Mouse (Mus musculus): ENCODE results near the gene Col16a1. TPM values are rescaled to one million over a fixed set of nuclear protein-coding genes. Genes with fewer than 3 reads are reported as not detected.

The Col16a1 gene
- total RNA-seq, 2 experiments from 2014 or later: 3.5 to 7.9 TPM

DNA sequence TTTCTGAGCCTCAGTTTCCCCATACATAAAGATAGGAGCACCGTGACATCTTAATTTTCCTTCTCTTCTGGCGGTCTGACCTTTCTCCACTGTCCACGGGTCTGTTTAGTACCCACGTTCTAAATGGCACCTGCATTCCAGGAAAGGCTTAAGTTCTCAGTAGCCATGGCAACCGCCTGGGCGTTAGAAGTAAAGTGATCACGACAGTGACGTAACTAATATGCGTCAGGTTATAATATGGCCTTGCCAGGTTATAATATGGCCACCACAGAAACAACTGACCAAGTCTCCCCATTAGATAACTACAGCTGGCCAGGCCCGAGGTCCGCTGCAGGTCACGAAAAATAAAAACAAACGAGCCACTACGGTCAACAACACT lies 59.4 kb downstream of the Col16a1 start:
- no peak for TF ChIP-seq CTCF (IDR thresholded peaks at IDR 0.05)
- DNase-seq: no peak
- Histone ChIP-seq H3K27ac (peak overlapping the region; percentile 94), H3K4me3 (peak overlapping the region; percentile 96)
- intact Hi-C loops (cut with DNase I): no loop called here

DNA sequence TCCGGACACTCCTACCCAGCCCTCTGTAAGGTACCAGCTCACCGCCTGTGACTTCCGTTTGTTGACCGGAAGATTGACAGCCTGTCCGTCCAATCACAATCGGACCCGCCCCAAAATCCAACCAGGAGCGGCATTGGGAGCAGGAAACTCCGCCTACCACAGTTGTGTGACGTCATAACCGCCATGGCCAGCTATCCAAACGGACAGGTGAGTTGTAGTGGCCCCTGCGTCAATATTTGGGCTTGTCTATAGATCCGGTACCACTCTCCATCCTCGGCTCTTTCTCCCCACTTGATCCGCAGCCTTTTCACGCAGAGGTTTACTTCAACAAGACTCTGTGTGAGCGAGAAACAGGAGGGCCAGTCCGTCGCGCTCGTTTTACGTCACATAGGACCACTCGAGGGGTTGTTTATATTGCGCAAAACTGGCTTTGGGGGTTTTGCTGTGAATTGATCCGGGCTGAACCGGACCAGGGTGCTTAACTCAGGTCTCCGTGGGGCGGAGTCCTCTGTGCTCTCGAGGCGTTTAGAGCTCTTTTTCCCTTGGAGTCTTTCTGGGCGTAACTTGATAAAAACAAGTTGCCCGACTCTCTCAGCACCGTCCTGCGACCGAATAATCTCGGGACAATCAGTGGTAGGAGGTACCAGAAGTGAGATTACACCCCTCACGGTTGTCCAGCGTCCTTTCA lies 59.9 kb downstream of the Col16a1 start:
- TF ChIP-seq CTCF (IDR thresholded peaks at IDR 0.05): no peak
- intact Hi-C loops (cut with DNase I): no loop called here

DNA sequence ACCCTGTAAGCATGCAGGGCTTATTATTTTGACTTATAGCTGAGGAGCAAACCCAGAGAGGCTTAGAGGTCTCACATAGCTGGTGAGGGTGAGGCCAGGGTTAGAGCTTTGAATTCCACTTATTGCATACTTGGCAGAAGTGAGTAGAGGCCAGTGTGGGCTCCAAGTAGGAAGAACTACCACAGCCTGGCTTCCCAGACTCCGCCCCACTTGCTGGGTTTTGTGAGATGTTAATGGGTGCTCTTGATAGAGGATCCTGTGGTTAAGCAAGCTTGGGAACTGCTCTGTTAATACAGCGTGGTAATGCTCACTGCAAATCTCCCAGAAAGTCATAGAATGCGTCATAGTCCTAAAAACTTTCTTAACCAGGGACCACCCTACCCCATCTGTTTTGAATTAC lies 61.3 kb downstream of the Col16a1 start:
- H3K27ac ChIP-seq: no peak overlapping the region
- intact Hi-C loops (cut with DNase I): no loop called here
- DNase-seq: no peak
- TF ChIP-seq CTCF (IDR thresholded peaks at IDR 0.05): no peak
- H3K4me3 ChIP-seq: peak overlapping the region; percentile 96; the same call in 1 of the 2 replicates

More for the DNA sequence above, 59.9 kb downstream of the Col16a1 start:
- DNase-seq: peak; percentile 100
- H3K4me3 ChIP-seq: peak overlapping the region; percentile 96
- peak overlapping the region; percentile 94 for H3K27ac ChIP-seq

DNA sequence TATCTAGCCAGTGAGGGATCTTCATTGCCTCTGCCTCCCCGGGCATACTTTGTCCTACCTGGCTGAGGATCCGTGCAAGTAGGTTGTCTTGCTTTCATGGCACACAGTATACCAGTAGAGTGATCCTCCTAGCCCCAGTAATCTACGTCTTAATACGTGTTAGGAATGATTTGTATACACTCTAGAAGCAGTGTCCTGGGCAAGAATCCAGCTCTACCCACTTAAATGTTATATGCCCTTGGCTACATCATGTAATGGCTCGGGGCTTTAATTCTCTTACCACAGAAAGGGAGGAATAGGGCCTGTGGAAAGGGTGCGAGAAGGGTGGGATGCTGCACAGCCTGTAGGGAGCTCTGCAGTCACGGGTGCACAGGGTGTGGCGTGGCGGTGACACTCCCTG lies 62.0 kb downstream of the Col16a1 start:
- intact Hi-C loops (cut with DNase I): no loop called here
- Histone ChIP-seq H3K27ac (no peak overlapping the region), H3K4me3 (no peak overlapping the region)
- no peak for TF ChIP-seq CTCF (IDR thresholded peaks at IDR 0.05)
- DNase-seq: no peak

DNA sequence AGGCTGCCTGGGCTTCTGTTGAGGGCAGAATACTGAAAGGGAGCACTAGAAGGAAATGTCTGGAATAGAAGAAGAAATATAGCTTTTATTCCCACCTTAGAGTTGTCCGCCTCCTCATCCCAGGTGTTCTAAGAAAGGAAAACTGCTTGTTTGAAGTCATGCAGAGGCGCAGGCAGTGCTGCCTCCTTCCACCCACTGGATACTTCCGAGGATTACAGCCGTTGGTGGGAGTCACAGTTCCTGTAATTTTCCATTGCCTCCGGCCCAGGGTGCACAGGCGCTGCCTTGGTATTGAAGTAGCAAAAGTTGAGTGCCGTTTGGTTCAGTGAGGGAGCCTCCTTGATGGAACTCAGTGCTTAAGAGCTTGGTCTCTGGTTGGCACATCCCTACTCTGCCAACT lies 62.5 kb downstream of the Col16a1 start:
- Histone ChIP-seq H3K4me3 (no peak overlapping the region), H3K27ac (peak overlapping the region; percentile 67; the same call in 1 of the 2 replicates)
- intact Hi-C loops (cut with DNase I): no loop called here
- no peak for TF ChIP-seq CTCF (IDR thresholded peaks at IDR 0.05)
- no peak for DNase-seq

DNA sequence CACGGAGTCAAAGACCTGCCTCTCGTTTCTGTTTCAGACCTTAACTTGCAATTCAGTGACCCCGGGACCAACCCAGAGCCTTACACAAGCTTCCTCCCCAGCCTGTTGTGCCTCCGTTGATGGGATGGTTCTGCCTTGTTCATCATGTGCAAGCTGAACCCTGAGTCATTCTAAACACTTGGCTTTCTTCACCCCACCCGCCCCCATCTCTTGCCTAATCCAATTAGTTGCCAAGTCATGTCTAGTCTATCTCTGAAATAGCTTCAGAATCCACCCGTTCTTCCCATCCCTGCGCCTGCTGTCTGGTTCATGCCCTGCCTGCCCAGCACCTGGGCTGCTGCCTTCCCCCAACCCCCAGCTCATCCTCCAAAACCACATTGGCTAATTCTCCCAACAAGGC lies 64.7 kb downstream of the Col16a1 start:
- no peak for TF ChIP-seq CTCF (IDR thresholded peaks at IDR 0.05)
- Histone ChIP-seq H3K4me3 (no peak overlapping the region), H3K27ac (peak overlapping the region; percentile 67)
- DNase-seq: peak; percentile 64
- intact Hi-C loops (cut with DNase I): no loop called here

DNA sequence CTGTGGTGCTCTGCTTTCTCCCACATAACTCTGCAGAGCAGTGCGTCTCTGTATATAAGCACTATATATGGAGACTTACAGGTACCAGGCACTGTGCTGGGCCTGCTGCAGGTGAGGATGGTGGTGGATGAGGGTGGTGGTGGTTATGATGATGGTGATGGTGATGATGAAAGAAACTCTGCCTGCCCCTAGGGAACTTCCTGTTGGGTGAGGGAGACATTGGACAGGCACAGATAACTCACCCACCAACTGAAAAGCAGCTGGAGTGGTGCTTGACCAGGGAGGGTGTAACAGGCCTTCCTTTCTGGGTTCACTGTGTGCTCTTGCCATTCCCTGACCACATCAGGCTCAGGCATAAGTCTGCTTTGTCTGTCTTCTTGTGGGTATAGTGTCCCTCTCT lies 65.1 kb downstream of the Col16a1 start:
- no peak overlapping the region for H3K4me3 ChIP-seq
- H3K27ac ChIP-seq: peak overlapping the region; percentile 67
- intact Hi-C loops (cut with DNase I): no loop called here
- TF ChIP-seq CTCF (IDR thresholded peaks at IDR 0.05): no peak
- no peak for DNase-seq

DNA sequence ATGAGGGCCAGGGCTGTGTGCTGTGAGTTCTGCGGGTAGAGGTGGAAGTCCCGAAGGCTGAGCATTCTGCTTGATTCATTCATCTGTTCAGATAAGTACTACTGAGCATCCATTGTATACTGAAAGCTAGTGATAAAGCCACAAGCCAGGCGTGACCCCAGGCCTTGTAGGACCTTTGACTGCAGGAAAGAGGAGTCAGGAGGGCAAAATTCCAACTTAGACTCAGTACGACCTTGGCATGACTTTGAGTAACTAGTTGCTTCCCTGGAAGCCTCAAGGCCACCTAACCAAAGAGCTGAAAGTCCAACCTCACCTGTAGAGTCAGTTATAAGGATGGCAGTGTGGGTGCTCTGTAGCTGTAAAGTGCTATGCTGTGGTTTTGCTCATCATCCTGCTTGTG lies 73.1 kb downstream of the Col16a1 start:
- intact Hi-C loops (cut with DNase I): no loop called here
- no peak overlapping the region for H3K27ac ChIP-seq
- H3K4me3 ChIP-seq: no peak overlapping the region
- DNase-seq: no peak
- no peak for TF ChIP-seq CTCF (IDR thresholded peaks at IDR 0.05)

DNA sequence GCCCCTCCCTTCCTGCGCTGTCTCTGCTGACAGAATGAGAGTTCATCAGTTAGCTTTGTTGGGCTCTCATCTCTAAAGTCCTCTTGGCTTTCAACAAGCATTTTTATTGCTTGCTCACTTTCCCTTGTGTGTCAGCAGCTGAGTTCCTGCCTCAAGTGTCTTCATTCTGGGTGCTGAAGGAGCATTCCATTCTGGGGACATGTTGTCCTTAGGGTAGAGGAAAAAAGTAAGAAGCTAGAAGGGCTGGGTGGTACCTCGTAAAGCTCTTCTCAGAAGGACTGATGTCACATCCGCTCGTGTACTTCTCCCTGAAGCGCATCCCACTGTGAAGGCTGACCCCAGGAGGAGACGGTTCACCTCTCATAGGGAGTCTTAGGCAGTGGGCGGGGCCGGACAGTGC lies 73.9 kb downstream of the Col16a1 start:
- intact Hi-C loops (cut with DNase I): no loop called here
- H3K27ac ChIP-seq: no peak overlapping the region
- no peak for TF ChIP-seq CTCF (IDR thresholded peaks at IDR 0.05)
- no peak for DNase-seq
- no peak overlapping the region for H3K4me3 ChIP-seq

DNA sequence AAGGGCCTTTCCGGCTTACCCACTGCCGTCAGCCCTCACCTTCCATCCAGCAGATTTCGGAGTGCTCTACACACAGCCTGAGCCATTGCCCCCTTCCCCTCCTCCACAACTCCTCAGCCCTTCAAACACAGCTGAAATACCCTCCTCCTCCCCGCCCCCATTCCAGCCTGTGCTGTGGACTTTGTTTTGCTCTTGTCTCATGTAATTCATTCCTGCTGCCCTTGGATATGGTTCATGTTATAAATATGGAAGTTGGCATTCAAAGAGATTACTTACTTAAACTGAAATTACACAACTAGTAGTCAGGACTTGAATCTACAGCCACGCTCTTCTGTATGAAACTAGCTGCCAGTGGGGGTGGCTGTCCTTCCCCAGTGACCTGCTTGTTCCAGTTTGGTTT lies 75.4 kb downstream of the Col16a1 start:
- Histone ChIP-seq H3K4me3 (no peak overlapping the region), H3K27ac (no peak overlapping the region)
- TF ChIP-seq CTCF (IDR thresholded peaks at IDR 0.05): no peak
- no peak for DNase-seq
- intact Hi-C loops (cut with DNase I): no loop called here

DNA sequence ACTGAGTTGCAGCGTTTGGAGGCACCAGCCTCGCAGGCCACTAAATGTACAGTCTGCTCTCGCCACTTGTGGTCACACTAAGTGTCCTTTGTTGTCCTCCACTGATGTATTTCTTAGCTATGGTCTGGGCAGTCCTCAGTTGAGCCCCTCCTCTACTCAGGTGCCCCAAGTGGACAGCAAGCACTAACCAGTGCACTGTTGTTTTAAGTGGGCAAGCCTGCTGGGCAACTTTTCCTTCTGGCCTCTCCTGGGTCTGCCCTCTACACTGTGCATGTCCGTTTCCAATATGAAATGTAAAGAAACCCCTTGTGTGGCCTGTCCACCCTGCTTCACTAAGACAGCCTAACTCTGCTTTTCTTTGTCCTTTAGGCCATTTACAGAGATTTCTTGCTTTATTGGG lies 76.5 kb downstream of the Col16a1 start:
- Histone ChIP-seq H3K4me3 (no peak overlapping the region), H3K27ac (no peak overlapping the region)
- DNase-seq: no peak
- no peak for TF ChIP-seq CTCF (IDR thresholded peaks at IDR 0.05)
- intact Hi-C loops (cut with DNase I): no loop called here

DNA sequence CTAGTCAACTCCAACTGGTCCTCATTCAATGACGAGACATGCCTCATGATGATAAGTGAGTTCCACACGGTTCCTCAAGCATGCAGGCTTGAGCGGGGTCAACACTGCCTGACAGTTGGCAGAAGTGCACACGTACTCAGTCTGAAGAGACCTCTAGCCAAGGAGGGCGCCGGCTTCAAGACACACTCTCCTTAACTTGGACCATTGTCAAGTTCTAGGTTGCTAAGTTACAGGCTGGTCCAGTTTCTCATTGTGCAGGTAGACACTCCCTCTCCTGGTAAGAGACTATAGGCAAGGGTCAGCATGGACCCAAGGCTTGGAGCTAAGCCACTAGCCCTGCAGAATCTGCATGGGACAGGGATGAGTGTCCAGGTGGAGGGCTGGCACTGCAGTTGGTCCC lies 77.5 kb downstream of the Col16a1 start:
- TF ChIP-seq CTCF (IDR thresholded peaks at IDR 0.05): no peak
- no peak for DNase-seq
- Histone ChIP-seq H3K27ac (no peak overlapping the region), H3K4me3 (no peak overlapping the region)
- intact Hi-C loops (cut with DNase I): no loop called here

DNA sequence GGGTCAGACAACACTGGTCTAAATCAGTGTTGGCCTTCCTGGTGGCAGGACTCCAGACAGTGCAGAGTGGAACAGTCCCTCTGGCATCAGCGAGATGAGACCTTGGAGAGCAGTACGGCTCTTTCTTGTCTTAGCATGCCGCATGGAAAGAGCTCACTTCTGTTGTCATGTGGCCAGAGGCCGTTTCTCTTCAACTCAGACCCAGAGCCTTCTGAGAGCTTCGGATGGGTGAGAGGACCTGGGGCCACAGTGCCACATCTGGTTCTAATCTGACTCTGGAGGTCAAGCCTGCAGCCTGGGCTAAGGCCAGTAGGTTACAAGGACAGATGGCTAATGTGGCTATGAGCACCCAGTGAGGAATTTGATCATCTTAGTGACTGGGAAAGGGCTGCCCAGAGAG lies 78.3 kb downstream of the Col16a1 start:
- H3K4me3 ChIP-seq: no peak overlapping the region
- no peak for TF ChIP-seq CTCF (IDR thresholded peaks at IDR 0.05)
- no peak overlapping the region for H3K27ac ChIP-seq
- intact Hi-C loops (cut with DNase I): no loop called here
- DNase-seq: peak; percentile 50

DNA sequence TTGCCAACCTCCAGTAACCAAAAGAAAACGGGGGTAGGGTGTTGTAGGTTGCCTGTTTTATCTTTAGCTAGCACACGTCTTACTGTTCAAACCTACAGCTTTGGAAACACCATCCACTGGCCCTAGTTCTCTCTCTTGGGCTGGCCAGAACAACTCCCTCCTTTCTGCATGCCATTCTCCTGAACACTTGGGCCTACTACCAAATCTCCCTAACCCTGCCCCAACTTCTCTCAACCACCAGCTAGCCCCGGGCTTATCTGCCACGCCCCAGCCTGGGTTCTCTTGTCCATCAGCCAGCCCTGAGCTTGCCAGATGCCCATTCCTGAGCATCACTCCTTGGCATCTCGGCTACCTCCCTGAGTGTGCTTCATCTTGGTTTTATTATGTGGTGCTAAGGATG lies 81.3 kb downstream of the Col16a1 start:
- TF ChIP-seq CTCF (IDR thresholded peaks at IDR 0.05): no peak
- DNase-seq: no peak
- intact Hi-C loops (cut with DNase I): no loop called here
- no peak overlapping the region for H3K4me3 ChIP-seq
- H3K27ac ChIP-seq: no peak overlapping the region

Data from gastrocnemius, adult 2 months (tissue).